Mouse (Mus musculus): ENCODE measurements at regions not wholly inside any gene's neighbourhood (a gene's known extent, or its start where the extent isn't known, plus 50 kb on each side); places are given as distances from the start of the nearest gene placed in this dataset.
A peak's percentile ranks its signal among the peaks of the same experiment; 100 is the strongest.

DNA sequence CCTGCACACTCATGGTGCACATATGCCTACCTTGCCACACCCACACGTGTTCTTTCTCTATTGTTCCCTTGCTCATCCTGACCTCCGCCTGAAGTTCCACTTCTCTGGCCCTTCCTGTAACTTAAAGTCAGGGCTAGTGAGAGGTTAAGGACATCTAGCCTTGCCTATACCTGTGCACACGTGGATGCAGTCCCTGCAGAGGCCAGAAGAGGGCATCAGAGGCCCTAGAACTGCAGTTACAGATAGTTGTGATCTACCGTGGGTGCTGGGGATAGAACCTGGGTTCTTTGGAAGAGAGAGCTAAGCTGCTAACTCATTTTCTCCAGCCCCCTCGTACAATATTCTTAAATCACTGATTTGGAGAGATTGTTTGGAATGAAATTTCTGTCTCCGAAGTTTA, 62.7 kb upstream of the Slc25a13 start:
- Histone ChIP-seq H3K27ac (ENCODE audit: control insufficient read depth, low read depth, low read length) (no peak overlapping the region), H3K27me3 (ENCODE audit: control insufficient read depth in 1 of 2, insufficient read depth in 2 of 2, low read length in 2 of 2) (no peaks in the 10 kb centered on the region; a peak in 1 of 4 replicates), H3K9me3 (replicated peaks; ENCODE audit: insufficient read depth, low read length) (no peaks in the 10 kb centered on the region), H3K9ac (ENCODE audit: control insufficient read depth, low read depth, low read length, poor library complexity, severe bottlenecking) (no peak overlapping the region), H3K79me2 (ENCODE audit: control insufficient read depth, insufficient read depth, low read length, poor library complexity) (no peaks in the 10 kb centered on the region), H3K4me1 (ENCODE audit: control insufficient read depth in 1 of 2, insufficient read depth in 2 of 2, low read length in 2 of 2) (no peaks in the 10 kb centered on the region), H3K4me3 (ENCODE audit: control insufficient read depth in 1 of 2, insufficient read depth in 1 of 2, low read depth in 2 of 2, low read length in 2 of 2) (no peak overlapping the region), H3K36me3 (ENCODE audit: control insufficient read depth in 1 of 2, insufficient read depth in 2 of 2, low read length in 2 of 2) (no peaks in the 10 kb centered on the region)
- TF ChIP-seq MYB (IDR thresholded peaks at IDR 0.05; ENCODE audit: low read depth, low read length) = no peak
- no peak for TF ChIP-seq GABPA (IDR thresholded peaks at IDR 0.05; ENCODE audit: low read depth, low read length)
- TF ChIP-seq CHD1 (IDR thresholded peaks at IDR 0.05; ENCODE audit: low read depth, low read length) = no peak
- no peak for TF ChIP-seq ZKSCAN1 (IDR thresholded peaks at IDR 0.05; ENCODE audit: low read depth, low read length)
- TF ChIP-seq USF2 (IDR thresholded peaks at IDR 0.05; ENCODE audit: borderline replicate concordance in 1 of 2, insufficient read depth in 1 of 2, low read depth in 1 of 2, low read length in 2 of 2) = no peak
- peak in 2 of 3 experiments; percentile 18 to 24; a peak in 4 of 6 replicates for TF ChIP-seq CTCF (IDR thresholded peaks at IDR 0.05 in 2 of 3, conservative IDR thresholded peaks at IDR 0.05 in 1 of 3; ENCODE audit: control insufficient read depth in 1 of 3, insufficient read depth in 1 of 3, low read depth in 2 of 3, low read length in 3 of 3, poor library complexity in 1 of 3, severe bottlenecking in 1 of 3)
- no peak for TF ChIP-seq E2F4 (IDR thresholded peaks at IDR 0.05; ENCODE audit: borderline replicate concordance, low read depth, low read length)
- no peak for TF ChIP-seq KAT2A (conservative IDR thresholded peaks at IDR 0.05; ENCODE audit: low read depth, low read length)
- TF ChIP-seq SMC3 (IDR thresholded peaks at IDR 0.05; ENCODE audit: low read depth, low read length) = peak; percentile 24; the same call in 1 of the 2 replicates
- TF ChIP-seq RAD21 (IDR thresholded peaks at IDR 0.05; ENCODE audit: low read depth, low read length) = peak; percentile 20
- peak; percentile 4 for DNase-seq (ENCODE audit: low read depth, low spot score)

DNA sequence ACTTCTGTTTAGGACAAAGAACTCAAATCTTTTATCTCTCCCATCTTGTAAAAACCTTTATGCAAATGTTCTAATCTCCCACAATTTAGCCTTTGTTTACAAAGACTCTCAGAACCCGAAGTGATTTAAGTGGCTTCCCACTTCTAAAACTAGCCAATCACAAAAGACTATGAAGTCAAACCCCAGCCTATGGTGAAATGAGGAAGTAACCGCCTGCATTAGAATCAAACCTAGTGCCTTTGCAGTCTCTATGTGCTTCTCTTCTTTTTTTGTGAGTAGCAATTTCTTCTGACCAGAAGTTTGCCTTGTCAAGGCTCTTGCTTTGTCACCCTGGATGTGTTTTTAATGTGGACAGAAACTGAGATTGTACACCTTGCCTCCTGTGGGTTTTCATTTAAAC, 53.6 kb upstream of the Slc25a13 start:
- H3K36me3 ChIP-seq (ENCODE audit: control insufficient read depth in 1 of 2, insufficient read depth in 2 of 2, low read length in 2 of 2) = no peaks in the 10 kb centered on the region
- no peaks in the 10 kb centered on the region for H3K9me3 ChIP-seq (replicated peaks; ENCODE audit: insufficient read depth, low read length)
- peak; percentile 37 for DNase-seq (ENCODE audit: low read depth, low spot score)
- H3K27me3 ChIP-seq (ENCODE audit: control insufficient read depth in 1 of 2, insufficient read depth in 2 of 2, low read length in 2 of 2) = no peaks in the 10 kb centered on the region
- no peak overlapping the region for H3K9ac ChIP-seq (ENCODE audit: control insufficient read depth, low read depth, low read length, poor library complexity, severe bottlenecking)
- H3K79me2 ChIP-seq (ENCODE audit: control insufficient read depth, insufficient read depth, low read length, poor library complexity) = no peaks in the 10 kb centered on the region
- no peak overlapping the region for H3K4me3 ChIP-seq (ENCODE audit: control insufficient read depth in 1 of 2, insufficient read depth in 1 of 2, low read depth in 2 of 2, low read length in 2 of 2)
- TF ChIP-seq UBTF (IDR thresholded peaks at IDR 0.05; ENCODE audit: borderline replicate concordance, insufficient read depth, low read depth, low read length) = no peak
- no peak for TF ChIP-seq CTCF (IDR thresholded peaks at IDR 0.05 in 2 of 3, conservative IDR thresholded peaks at IDR 0.05 in 1 of 3; ENCODE audit: control insufficient read depth in 1 of 3, insufficient read depth in 1 of 3, low read depth in 2 of 3, low read length in 3 of 3, poor library complexity in 1 of 3, severe bottlenecking in 1 of 3)
- no peak for TF ChIP-seq MXI1 (IDR thresholded peaks at IDR 0.05; ENCODE audit: low read depth, low read length)
- no peak for TF ChIP-seq ELF1 (IDR thresholded peaks at IDR 0.05; ENCODE audit: low read depth, low read length)
- TF ChIP-seq POLR2AphosphoS5 (IDR thresholded peaks at IDR 0.05; ENCODE audit: borderline replicate concordance, low read depth, low read length) = no peak
- no peak for TF ChIP-seq ZKSCAN1 (IDR thresholded peaks at IDR 0.05; ENCODE audit: low read depth, low read length)
- TF ChIP-seq GABPA (IDR thresholded peaks at IDR 0.05; ENCODE audit: low read depth, low read length) = no peak
- TF ChIP-seq KAT2A (conservative IDR thresholded peaks at IDR 0.05; ENCODE audit: low read depth, low read length) = no peak
- TF ChIP-seq CHD2 (IDR thresholded peaks at IDR 0.05; ENCODE audit: low read length) = no peak
- TF ChIP-seq MAX (IDR thresholded peaks at IDR 0.05; ENCODE audit: low read length) = no peak
- no peak for TF ChIP-seq ZMIZ1 (IDR thresholded peaks at IDR 0.05; ENCODE audit: low read depth, low read length)
- TF ChIP-seq GATA1 (IDR thresholded peaks at IDR 0.05; ENCODE audit: low read depth, low read length) = no peak
- H3K4me1 ChIP-seq (ENCODE audit: control insufficient read depth in 1 of 2, insufficient read depth in 2 of 2, low read length in 2 of 2) = no peaks in the 10 kb centered on the region
- H3K27ac ChIP-seq (ENCODE audit: control insufficient read depth, low read depth, low read length) = no peak overlapping the region

All from MEL (cell line).